Mouse (Mus musculus) ovary, postnatal 36 days (tissue): Measurements from ENCODE around the gene Glud1.

ENCODE experiments used
- DNase-seq: peaks from one replicate; pipeline ENCODE4 v3.0.0; 2022; ENCODE audit warnings: low spot score, mixed read lengths

The Glud1 gene

DNA sequence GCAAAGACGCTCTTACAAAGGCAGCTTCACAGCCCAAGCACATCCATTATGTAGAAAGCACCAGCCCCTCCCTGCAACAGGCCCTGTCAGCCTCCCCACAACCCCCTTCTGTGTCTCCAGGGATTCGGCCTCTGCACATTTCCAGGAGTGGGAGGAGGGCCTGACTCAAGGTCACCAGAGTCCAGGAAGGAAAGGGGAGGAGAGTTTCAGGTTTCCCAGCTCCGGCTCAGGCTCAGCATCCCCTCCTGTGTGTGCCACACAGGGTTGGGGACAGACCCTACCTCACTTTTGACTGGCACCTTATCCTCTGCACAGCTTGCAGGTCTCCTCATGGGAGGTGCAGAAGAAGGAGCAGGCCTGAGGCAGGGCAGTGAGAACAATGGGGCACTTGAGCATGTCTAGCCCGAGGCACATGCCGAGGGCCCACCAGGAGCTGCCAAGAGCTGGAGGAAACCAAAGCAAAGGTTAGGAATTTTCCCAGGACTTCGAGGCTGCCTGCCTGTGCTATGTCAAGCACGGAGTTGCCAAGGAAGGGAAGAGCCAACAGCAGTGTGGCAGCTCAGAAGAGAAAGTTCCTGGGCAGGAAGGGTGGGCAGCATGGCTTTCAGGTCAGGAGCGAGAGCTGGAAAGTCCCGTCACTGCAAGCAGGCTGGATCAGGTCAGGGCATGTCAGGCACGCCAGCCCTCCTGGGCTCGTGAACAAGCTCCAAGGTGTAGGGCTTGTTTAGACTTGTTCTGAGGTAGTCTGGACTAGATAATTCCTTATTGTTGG is 68.2 kb downstream of the Glud1 start:
- DNase-seq, result peak; percentile 33

DNA sequence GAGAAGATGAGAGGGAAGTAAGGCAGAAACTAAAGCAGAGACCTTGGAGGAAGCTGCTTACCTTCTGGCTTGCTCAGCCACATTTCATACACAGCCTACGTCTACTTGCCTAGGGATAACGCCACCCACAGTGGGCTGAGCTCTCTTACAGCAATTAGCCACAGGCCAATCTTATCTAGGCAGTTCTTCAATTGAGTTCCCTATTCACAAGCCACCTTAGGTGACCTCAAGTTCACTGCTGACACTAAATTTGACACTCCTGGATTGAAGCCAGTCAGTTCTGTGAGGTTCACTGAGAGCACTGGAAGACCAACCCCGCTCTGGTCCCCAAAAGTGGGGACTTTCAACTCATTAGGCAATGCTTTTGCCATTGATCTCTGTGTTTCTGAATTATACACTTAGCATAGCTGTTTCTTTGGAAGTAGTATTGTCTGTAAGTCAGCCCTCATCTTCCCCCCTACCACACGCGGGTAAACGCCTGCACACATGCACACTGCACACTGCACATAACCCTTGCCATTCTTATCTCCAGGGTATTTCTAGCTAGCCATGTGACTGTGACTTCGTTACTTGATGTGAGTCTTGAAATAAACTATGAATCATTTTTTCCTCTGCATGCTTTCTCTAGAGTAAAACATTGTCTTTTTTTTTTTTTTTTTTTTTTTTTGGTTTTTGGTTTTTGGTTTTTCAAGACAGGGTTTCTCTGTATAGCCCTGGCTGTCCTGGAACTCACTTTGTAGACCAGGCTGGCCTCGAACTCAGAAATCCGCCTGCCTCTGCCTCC is 72.6 kb downstream of the Glud1 start:
- DNase-seq, result no peak

DNA sequence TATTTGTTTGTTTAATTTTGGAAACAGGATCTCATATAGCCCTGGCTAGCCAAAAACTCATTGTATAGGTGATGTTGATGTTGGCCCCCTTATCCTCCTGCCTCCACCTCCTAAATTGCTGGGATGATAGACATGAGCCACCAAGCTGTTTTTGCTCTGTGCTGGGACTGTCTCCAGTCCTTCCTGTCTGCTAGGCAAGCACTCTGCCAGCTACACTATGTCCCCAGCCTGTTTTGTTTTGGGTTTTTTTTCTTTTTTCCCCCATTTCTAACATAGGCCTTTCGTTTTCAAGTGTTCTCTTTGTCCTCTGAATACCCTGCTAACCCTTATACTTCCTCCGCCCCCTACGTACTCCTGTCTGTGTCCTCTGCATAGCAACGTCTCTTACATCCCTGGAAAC is 82.8 kb downstream of the Glud1 start:
- no peak for DNase-seq
